Mouse (Mus musculus) spleen, adult 12 weeks (tissue): ENCODE data around the gene Palm2.
"Not testable (repeated sequence)": the region's sequence is repeated elsewhere in the genome, so short reads cannot be mapped to it uniquely, and the experiment has no call there.

Experiments used
- DNase-seq: peaks from one replicate; pipeline ENCODE4 v3.0.0; 2022; ENCODE audit warnings: low spot score

The Palm2 gene

DNA sequence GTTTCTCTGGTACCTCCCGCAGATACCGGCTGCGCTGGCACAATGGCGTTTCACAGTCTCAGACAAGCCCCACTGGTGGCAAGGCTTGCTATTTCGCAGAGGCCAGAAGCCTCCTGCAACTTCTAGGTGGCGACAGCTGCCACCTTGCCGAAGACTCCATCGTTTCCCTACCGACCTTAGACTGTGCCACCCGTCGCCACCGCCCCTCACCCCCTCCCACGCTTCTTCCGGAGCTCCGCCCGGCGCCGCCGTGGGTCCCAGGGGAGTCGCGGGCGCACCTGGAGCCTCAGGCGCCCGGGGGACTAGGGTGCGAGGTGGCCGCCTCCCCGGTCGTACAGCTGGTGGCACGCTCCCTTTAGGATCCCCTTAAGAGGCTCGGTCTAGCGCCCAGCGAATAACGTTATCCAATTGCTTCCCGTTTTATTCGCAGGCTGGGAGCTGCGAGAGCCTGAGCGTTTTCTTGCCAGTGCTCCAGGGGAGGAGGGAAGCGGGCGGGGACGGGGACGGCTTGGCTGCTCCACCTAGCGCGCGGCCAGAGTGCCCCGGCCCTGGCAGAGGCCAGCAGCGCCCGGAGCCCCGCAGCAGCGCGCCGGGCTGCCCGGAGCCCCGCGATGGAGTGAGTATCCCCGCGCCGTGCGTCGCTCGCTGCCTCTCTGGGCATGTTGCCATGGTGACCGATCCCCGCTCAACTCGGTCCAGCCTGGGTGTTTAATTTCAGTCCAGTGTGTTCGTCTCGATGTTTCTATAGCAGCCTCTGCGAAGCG, at the start of gene Palm2:
TSS of gene Palm2 (plus strand) at position 307 of the 764 bp plus-strand sequence.
- no peak for DNase-seq

DNA sequence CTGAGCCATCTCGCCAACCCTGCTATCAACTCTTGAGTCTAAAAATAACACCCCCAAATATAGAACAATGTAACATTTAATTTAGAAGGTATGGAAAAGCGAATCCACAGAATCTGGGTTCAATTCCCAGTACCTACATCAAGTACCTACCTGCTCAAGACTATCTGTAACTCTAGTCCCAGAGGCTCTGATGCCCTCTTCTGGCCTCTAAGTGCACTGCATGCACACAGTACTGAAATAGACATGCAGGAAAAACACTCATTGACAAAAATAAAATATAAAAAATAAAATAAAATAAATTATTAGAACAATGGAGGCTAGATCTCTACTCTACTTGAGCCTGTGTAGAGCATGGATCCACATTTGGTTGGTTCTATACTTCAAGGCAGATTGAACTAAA, 49.7 kb upstream of the Palm2 start:
- DNase-seq = no peak

DNA sequence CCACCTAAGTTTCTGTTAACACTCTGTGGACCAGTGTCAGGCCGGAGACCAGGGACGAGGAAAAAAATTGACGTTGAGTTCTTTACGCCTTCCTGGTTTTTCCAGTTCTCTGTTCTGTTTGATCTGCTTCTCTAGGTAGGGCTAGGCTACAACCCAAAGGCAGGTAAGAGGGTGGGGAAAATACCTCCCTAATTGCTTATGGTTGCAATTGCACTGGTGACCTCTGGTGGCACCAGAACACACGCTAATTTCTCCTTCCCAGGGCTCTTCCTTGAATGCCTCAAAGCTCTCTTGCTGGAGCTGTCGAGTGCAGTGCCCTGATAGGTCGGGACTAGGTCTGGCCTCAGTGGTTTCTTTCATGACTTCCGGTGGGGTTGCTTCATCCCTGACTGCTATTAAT, 42.9 kb upstream of the Palm2 start:
- no peak for DNase-seq

DNA sequence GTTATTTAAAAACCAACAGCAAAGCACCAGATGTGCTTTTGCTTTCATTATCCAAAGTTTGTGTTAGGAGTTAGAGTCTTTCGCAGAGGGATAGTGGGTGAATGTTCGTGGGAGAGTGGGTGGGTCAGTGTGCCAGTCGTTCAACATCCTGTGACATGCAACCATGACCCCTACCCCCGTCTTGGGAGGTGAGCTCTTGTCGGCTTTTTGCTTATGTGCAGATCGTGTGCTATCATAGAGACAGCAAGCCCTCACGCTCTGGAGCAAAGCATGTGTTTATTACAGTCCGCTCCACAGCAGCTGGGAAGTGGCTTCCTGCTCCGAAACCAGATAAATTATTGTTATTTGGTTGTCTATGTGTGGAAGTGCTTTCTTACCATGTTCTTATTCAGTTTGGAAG, 37.6 kb upstream of the Palm2 start:
- no peak for DNase-seq

DNA sequence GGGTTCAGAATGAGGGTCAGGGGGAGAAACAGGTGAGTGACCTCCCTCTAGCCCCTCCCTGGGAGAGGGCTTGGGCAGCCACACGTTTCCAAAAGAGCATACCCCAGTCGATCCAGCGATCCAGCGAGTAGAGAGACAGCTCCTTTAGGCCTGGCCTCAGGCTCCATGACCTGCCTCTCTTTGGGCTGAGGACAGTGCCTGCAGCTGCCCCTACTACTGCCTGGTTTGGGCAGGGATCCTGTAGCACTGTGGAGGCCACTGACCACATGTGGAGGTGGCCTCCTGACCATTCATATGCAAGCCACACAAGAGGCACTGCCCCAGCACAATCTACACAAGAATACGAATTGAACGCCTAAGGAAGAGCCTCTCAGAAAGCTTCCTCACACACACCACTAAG, 21.7 kb upstream of the Palm2 start:
- DNase-seq = not testable (repeated sequence)

DNA sequence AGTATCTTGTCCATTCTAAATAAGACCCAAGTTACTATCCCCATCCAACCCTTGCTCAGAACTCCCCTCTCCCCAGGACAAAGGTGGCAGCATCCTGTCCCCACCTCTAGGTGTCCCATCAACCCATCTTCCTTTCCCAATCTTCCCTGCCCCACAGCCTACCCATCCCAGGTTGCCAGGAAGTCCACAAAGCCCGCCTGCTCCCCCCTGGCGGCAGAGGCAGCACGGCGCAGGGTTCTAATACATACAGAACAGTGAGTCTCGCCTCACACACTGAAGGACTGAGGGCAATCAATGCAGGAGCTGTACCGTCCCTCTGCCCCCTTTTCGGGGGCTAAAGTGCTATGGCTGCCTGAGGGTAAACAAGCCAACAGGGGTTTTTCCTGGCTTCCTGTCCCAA, 21.0 kb upstream of the Palm2 start:
- no peak for DNase-seq

DNA sequence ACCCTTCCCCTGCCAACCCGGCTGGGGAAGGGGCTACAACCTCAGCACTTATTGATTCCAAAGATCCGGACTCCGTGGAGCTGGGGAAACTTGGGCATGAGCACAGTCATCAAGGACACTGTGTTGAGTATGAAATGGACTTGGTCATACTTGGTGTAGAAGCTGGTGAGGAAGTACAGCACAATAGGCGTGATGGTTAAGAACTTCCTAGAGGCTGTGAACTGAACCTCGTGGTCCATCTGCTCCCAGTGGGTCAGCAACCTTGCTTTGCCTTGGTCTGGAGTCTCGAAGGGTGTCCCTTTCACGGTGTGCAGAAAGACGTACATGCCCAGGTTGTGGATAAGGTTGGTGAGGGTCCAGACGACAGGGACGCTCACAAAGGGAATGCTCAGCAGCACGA, 20.4 kb upstream of the Palm2 start:
- not testable (repeated sequence) for DNase-seq

DNA sequence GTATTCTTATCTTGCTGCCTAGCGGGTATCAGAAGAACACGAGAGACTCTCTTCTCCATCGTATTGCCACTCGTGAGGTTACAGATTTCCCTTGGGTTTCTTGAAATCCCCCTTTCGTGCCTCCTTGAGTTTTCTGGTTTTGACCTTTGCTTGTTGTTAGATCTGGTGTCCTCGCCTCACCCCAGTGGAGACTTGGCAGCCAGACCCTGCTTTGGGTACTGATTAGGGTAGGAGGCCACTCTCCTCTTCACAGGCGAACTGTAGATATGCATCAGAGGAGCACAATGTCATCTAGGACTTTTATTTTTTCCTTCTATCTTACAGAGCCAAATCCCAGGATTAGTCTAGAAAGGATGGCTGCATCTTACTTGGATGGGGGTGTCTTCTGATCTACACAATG, 10.0 kb upstream of the Palm2 start:
- no peak for DNase-seq

DNA sequence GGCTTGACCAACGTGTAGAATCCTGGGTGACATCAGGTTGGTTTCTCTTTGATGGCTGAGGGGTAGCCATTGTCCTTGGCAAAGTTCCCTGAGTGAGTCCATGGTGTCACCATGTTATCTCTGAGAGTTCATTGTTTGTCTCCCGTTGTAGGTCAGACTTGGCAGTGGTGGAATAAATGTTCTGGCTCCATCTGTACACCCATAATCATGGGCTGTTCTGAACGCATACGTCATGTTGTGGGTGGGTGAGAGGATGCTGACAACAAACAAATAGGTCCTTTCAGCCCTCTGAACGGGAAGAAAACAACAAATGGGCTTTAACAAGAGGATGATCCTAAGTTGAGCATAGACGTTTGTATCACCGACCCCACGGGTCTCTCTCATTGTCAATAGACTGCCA, 5.7 kb upstream of the Palm2 start:
- DNase-seq = no peak

DNA sequence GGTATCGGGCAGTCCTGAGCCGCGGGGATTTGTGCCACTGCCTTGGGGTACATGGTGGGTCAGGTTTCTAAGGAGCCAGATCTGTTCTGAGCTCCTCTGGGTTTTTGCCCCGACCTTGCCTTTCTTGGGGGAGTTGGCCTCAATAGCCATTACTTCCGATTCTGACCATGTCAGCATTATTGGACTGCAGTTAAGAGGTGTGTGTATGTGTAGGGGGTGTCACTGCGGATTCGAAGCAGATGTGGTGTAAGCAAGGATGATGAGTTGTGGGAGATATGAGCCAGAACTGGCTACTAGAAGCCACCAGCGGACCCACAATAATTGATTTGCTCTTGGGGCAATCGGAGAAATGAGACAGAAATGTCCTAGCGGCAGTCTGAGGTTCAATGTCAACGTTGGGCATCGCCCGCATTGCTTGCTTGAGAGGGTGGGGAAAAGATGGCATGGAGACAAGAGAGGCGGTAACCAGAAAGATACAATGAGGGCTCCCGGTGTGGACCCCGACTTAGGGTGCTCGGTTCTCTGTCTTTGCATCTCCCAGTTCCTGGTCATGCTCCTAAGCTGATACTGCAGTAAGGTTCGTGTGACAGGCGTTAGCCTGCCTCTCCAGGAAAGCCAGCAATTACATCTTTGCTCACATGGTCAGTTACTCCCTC, 786 bp downstream of the Palm2 start:
- no peak for DNase-seq

DNA sequence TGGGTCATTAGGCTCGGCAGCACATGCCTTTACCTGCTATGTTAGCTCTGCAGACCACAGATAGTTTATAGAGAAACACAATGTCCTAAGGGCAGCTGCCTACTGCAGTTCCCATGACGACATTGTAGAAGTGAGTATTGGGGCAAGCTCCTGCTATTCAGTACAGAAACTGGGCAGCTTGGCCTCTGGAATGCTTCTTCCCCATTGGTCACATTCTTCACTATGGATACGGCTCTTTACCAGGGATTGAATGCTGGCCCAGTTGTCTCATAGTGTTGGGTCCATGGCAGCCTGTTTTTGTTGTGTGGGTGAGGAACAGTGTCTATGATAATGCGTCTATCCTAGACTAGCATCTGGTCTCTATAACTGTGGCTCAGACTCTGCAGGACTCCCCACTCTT, 2.2 kb downstream of the Palm2 start:
- no peak for DNase-seq

DNA sequence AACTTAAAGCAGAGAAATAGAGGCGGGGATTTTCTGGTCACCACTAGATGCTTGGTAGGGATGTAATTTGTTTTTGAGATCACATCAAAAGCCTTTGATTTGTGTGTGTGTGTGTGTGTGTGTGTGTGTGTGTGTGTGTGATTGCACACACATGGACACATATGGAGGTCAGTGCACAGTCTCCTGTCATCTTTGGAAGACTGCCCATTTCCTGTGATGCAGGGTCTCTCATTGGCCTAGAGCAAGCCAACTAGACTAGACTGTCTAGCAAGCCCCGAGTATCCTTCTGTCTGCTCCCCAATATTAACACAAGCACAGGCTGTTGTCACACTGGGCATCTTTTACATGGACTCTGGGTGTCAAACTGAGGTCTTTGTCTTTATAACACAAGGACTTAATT, 12.0 kb downstream of the Palm2 start:
- DNase-seq = no peak

DNA sequence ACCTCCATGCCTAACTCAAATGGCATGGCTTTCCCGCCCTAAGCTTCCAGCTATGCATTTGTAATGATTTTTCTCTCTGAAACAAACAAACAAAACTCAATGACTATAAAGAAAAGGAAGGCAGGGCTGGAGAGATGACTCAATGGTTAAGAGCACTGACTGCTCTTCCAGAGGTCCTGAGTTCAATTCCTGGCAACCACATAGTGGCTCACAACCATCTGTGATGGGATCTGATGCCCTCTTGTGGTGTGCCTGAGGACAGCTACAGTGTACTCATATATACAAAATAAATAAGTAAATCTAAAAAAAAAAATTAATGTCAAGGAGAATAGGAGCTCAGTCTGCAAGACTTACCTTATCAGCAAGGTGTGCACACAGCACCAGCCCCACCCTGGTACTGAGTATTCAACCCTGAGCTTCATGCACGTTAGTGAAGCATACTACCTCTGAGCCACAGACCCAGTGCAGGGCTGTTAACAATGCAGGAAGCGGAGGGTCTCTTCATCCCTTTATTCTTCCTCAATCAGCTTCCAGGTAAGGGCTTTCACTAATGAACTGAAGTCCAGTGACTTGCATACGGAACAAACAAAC, 12.9 kb downstream of the Palm2 start:
- no peak for DNase-seq

DNA sequence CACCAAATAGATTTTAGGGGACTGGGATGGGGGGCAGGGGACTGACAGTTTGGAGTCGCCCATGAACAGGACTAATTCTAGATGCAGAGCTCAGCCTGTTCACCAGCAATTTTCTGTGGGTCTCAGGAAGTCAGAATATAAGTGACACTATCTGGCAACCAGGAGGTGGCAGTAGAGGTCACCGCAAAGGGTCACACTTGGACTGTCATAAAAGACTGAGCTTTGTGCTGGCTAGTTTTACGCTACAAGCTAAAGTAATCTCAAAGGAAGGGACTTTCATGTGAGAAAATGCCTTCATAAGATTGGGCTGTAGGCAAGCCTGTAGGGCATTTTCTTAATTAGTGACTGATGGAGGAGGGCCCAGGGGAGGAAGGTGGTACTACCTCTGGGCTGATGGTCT, 17.8 kb downstream of the Palm2 start:
- DNase-seq = no peak

DNA sequence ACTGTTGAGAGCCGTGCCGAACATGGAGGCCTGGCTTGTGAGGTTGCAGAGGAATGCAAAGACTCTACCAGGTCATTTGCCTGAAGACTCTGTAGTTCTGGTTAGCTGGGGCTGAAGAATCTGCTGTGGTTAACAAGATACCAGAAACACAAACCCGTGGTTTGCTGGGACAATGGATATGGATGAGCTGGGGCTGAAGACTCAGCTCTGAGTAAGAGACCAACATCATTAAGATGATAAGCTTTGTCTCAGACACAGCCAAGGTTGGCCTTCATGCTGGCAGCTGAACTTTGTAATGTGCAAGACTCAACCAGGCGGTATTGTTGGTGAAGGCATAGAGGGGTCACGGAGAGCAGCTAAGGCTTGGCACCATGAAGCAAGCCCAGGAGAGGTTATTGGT, 18.6 kb downstream of the Palm2 start:
- DNase-seq = no peak

DNA sequence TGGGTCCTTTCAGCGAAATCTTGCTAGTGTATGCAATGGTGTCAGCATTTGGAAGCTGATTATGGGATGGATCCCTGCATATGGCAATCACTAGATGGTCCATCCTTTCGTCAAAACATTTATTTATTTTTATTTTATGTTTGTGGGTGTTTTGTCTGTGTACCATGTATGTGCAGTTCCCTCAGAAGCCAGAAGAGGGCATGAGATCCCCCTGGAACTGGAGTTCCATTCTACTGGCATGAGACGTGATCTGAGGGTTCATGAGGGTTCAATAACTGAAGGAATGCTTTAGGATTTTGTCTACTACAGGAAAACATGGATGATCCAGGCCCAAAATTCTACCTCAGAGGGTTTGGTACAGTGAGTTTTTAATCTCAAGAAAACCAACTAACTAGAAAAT, 28.3 kb downstream of the Palm2 start:
- no peak for DNase-seq

DNA sequence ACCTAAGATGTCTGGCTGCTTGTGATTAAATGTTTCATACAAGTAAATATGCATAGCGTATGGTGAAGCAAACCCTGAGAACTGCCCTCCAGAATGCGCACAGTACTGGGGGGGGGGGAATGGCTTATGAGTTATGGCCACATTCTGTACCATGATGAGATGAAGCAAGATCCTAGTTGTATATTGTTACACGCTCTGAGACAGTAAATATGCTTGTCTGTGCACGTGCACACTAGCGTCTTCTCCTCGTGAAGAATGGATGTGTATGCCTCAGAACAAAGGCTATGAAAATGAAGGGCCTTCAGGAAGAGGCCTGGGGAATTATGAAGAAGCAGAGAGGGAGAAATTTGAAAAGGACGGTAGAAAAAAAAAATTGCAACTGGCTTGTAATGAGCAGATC, 48.4 kb downstream of the Palm2 start:
- DNase-seq = no peak

DNA sequence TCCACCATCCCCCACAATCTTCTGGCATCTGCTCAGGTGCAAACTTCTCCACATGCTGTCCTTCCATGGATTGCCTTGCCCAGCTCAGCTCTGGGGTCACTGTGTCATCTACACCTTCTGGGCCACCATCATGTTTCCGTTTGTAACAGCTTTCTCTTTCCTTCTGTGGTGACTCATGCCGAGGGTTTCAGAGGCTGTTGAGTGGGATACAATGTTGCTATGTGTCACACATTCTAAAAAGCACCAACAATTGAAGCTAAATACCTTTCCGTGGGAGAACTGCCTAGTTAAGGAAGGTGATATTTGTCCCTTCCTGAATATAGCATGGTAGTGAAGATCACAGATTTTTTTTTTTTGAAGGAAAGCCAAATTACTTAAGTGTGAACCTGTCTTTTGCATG, 52.3 kb downstream of the Palm2 start:
- DNase-seq = no peak

DNA sequence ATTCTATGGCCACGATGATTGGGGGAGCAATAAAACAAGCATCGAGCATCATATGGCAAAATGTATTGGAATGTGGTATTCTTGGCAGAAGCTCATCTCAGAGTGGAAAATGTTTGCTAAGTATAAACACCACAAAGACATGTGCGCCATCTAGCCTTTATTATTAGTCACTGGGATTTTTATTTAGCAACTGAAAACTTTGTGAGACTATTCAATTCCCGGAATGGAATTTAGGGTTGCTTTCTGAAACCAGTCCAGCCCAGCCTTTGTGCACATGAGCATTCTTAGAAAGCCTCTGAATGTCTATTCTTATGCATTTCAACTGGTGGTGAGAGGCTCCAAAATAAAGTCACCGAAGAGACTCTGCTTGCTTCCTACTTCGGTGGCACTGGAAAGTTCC, 55.8 kb downstream of the Palm2 start:
- DNase-seq = no peak

DNA sequence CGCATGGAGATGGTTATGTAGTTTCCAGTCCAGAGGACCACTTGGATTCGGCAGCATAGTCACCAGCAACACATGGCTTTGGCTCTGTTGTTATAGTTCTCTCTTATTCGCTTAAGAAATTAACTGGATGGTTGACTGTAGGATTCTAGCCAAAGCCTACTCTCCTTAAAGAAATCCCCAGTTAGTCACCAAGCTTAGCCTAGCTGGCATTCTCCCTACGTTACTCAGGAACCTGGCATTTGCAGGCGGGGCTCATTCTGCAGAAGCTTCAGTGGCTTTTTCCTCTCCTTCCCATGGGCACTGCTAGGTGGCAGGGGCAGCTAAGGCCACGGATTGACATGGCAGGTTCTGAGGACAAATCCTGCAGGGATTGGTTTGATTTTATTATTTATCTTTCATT, 70.7 kb downstream of the Palm2 start:
- DNase-seq = no peak

DNA sequence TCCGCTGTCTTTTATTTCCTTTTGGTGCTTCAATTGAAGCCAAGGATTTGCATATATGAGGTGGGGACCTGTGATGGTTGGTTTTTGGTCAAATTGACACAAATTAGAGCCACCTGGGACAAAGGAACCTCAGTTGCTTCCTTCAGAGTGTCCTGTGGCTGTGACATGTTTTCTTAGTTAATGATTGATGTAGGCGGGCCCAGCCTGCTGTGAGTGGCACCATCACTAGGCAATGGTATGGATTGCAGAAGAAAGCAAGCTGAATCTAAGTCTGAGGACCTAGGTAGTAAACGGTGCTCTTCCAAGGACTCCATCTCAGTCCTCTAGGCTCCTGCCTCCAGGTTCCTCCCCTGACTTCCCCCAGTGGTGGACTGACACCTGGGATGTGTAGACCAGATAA, 76.5 kb downstream of the Palm2 start:
- no peak for DNase-seq

DNA sequence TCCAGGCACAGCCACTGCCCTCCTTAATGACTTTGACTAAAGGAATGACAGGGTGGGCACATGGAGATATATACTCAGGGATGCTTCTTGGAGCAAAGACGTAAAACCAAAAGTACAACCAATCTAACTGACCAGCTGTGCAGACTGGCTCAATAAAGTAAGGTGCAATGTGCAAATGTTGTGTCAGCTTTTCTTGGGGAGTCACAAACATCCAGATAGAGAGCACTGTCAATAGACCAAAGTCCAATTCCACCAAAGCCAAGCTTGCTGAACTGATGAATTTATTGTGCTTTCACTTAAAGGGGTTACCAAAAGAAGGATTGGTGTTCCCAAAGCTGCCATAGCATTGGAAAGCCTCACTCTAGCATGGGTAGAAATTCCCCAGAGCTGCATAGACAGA, 77.7 kb downstream of the Palm2 start:
- DNase-seq = no peak

DNA sequence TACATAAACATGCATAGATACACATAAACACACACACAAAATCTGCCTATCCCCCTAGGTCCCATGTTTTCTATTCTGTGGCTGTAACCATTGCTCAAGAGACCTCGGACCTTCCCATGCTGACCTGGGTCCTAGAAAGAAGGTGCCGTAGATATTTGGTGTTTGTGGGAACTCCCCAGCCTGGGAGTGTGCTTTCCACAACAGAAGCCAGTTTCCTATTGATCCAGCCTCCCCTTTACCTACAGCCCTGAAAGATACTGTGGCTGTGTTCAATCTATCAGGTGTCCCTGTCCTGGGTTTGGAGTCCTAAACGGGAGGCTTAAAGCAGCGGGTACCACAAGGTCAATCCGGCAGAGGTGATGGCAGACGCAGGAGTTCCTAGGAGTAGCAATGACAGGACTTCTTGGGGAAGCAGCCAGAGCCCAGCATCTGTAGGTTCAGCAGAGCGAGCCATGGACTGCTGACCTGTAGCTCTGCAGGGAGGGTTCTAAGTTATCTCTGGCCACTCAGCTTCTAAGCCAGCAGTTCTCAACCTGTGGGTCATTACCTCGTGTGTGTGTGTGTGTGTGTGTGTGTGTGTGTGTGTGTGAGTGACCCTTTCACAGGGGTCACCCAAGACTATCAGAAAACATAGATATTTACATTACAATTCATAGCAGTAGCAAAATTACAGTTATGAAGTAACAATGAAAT, 79.3 kb downstream of the Palm2 start:
- no peak for DNase-seq
